Mouse (Mus musculus) liver, embryonic 11.5 days (tissue): ENCODE results near the gene Rad23b. TPM values are rescaled to one million over a fixed set of nuclear protein-coding genes. Genes with fewer than 3 reads are reported as not detected.

ENCODE experiments used
- ATAC-seq: fragments of 200-750 bp; cut with Nextera tagmentation; replicated peaks from 2 replicates; pipeline ENCODE4 v1.8.0; 2017; ENCODE audit warnings: moderate number of reproducible peaks, mild to moderate bottlenecking, moderate TSS enrichment, moderate library complexity; ENCODE audit not compliant: low FRiP score
- DNase-seq: peaks from one replicate; pipeline ENCODE4 v3.0.0-alpha.2; 2017; ENCODE audit warnings: low spot score
- H3K27ac ChIP-seq: fragments of 300-500 bp; sonication (generic); 2 replicates; pipeline ENCODE4 v1.5.1; 2014; ENCODE audit warnings: mild to moderate bottlenecking, low read depth, low read length, control low read depth
- H3K27me3 ChIP-seq: fragments of 300-500 bp; sonication (generic); replicated peaks from 2 replicates; pipeline ENCODE4 v1.6.1; 2014; ENCODE audit warnings: low read length, mixed read lengths; ENCODE audit not compliant: control insufficient read depth, insufficient read depth
- H3K36me3 ChIP-seq: fragments of 300-500 bp; sonication (generic); 2 replicates; pipeline ENCODE4 v1.6.1; 2014; ENCODE audit warnings: mild to moderate bottlenecking, low read length, moderate library complexity, mixed read lengths; ENCODE audit not compliant: control insufficient read depth, insufficient read depth
- H3K4me1 ChIP-seq: fragments of 300-500 bp; sonication (generic); replicated peaks from 2 replicates; pipeline ENCODE4 v1.6.1; 2014; ENCODE audit warnings: low read length, mixed read lengths; ENCODE audit not compliant: control insufficient read depth, insufficient read depth
- H3K4me2 ChIP-seq: fragments of 300-500 bp; sonication (generic); 2 replicates; pipeline ENCODE4 v1.6.1; 2014; ENCODE audit warnings: mild to moderate bottlenecking, control low read depth, moderate library complexity
- H3K4me3 ChIP-seq: fragments of 300-500 bp; sonication (generic); 2 replicates; pipeline ENCODE4 v1.5.1; 2014; ENCODE audit warnings: low read depth, low read length, control low read depth
- H3K9ac ChIP-seq: fragments of 300-500 bp; sonication (generic); 2 replicates; pipeline ENCODE4 v1.6.1; 2014; ENCODE audit warnings: low read depth, low read length, control low read depth
- H3K9me3 ChIP-seq: fragments of 300-500 bp; sonication (generic); 2 replicates; pipeline ENCODE4 v1.6.1; 2016; ENCODE audit warnings: low read length, inconsistent platforms, mixed read lengths; ENCODE audit not compliant: control insufficient read depth
- WGBS: fragments of 180-500 bp; shearing (Covaris S2); extraction: QIAGEN DNeasy Blood & Tissue Kit; methylation state at CpG from one replicate; pipeline ENCODE4 v1.1.7; 2014; 5-methylcytosine and 5-hydroxymethylcytosine counted together
- polyA plus RNA-seq: library from polyadenylated mRNA; unstranded; fragments of >200 nt; fragmentation: Nextera tagmentation; extraction: Ambion mirVana; gene quantifications from 2 replicates; pipeline ENCODE4 v1.2.1, GENCODE M21; 2014

Gene Rad23b
- polyA plus RNA-seq, 1 experiment from 2014 or later, result 67.9 TPM

DNA sequence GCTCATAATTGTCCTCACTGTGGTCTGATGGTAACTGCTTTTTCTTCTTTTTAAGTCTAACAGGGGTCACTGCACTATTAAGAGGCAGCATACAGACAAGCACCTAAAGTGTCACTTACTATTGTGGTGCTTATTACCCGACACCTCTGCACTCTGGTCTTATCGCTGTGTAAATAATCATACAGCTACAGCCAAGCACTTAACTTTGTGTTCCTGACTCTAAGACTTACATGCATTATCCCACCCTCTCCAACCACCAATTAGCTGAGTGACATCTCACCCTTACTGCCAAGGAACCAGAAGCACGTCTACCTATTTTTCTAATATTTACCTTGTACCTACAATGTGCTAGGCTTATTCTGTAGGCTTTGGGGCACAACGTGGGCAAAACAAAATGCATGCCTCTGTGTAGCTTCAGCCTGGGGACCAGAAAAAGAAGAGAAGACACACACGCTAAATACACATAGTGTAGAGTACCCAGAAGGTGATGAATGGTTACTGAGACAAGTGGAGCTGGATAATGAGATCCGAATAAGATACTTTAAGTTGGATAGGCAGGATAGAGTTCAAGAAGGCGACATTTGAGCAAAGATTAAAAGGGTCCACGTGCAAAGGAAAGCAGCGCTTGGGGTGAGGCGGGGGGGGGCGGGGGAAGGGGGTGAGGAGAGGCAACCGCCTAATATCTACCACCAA lies 938 bp upstream of the Rad23b start:
- H3K9me3 ChIP-seq, result no peaks in the 10 kb centered on the region
- 0 out of 2 replicates have a peak, but pooled peaks cover 2% of the 10 kb centered on the region for H3K36me3 ChIP-seq
- H3K27me3 ChIP-seq, result no peaks in the 10 kb centered on the region
- peak overlapping the region; percentile 67 for H3K9ac ChIP-seq
- peak overlapping the region; percentile 89 for H3K27ac ChIP-seq
- H3K4me3 ChIP-seq, result peak overlapping the region; percentile 82
- H3K4me1 ChIP-seq, result peaks cover 23% of the 10 kb centered on the region
- no peak; the same call in 1 of the 2 replicates for ATAC-seq
- H3K4me2 ChIP-seq, result peak overlapping the region; percentile 81
- WGBS, result 10% methylated on average over 11 of the region's 12 CpGs
- no peak for DNase-seq

DNA sequence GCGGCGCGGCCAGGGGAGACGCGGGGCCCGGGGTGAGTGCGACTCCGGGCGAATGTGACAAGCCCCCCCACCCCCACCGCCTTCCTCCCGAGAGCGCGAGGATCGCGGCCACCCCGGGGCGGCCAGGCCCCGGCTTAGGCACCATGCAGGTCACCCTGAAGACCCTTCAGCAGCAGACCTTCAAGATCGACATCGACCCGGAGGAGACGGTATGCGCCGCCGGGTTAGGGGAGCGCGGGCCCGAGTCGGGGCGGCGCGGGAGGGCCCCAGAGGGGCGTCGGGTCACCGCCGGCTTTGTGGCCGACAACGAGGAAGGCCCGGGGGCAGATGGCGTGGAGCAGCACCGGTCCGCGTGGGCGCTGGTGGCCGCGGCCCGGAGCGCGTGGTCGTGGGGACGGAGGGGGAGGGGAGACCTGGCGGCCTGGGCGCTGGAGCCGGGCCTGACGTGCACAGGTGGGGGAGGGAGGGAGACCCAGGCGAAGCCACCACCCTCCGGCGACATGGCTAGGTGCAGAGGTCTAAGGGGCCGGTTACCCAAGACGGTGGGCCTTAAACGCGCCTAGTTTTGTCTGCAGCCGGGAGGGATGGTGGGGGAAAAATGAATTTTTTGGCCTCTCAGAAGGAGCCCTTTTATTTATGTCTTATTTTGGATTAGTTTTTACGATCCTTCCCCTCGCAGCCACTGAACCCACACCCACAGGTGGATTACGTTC lies 532 bp downstream of the Rad23b start:
- peak overlapping the region; percentile 82 for H3K4me3 ChIP-seq
- H3K9ac ChIP-seq, result peak overlapping the region; percentile 99
- DNase-seq (peak; percentile 70), ATAC-seq (peak; percentile 37)
- peak overlapping the region; percentile 94 for H3K27ac ChIP-seq
- peak overlapping the region; percentile 74 for H3K4me2 ChIP-seq
- H3K27me3 ChIP-seq, result no peaks in the 10 kb centered on the region
- peaks cover 26% of the 10 kb centered on the region for H3K4me1 ChIP-seq
- 0 out of 2 replicates have a peak, but pooled peaks cover 2% of the 10 kb centered on the region for H3K36me3 ChIP-seq
- WGBS, result under 1% methylated on average over 61 of the region's 66 CpGs
- H3K9me3 ChIP-seq, result no peaks in the 10 kb centered on the region

DNA sequence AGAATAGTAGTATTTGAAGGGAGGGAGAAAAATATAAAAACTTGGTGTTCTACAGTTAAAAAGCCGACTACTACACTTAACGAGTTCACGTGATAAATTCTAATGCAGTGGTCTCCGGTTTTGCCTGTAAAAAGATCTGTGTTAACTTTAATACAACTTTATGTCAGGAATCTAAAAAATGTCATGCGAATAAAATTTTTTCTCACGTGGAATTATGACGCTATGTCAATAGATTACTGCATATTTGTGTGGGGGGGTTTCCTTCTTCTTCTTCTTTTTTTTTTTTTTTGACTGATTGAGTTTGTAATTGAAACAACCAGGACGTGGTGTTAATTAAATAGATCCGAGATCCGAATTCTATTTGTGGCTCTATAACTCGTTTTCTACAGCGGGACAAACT lies 1.2 kb downstream of the Rad23b start:
- Histone ChIP-seq H3K4me3 (peak overlapping the region; percentile 82), H3K27me3 (no peaks in the 10 kb centered on the region), H3K9me3 (no peaks in the 10 kb centered on the region), H3K36me3 (peaks cover 5% of the 10 kb centered on the region; the same call in 1 of the 2 replicates), H3K4me1 (peaks cover 26% of the 10 kb centered on the region), H3K4me2 (peak overlapping the region; percentile 74), H3K27ac (no peak overlapping the region; the same call in 1 of the 2 replicates), H3K9ac (peak overlapping the region; percentile 99)
- no peak for ATAC-seq
- 9% methylated on average over 12 of the region's 12 CpGs for WGBS
- no peak for DNase-seq

DNA sequence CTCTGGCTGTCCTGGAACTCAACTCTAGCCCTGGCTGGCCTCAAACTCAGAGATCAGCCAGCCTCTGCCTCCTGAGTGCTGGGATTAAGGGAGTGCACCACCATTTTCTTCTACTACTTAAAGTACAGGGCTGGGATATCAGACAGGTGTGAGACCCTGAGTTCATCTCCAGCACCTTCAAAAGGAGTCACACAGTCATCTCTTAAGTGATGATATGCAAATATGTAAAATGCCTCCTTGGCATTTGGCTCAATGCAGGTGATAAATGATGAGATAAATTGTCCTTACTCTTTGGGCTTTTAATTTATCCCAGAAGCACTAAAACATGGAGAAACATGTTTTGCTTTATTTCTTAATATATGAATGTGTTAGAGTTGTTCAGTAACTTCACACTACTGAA lies 2.0 kb downstream of the Rad23b start:
- Histone ChIP-seq H3K9ac (0 out of 2 replicates have a peak overlapping the region, but pooled peaks have one; percentile 20), H3K27ac (no peak overlapping the region), H3K27me3 (no peaks in the 10 kb centered on the region), H3K4me3 (peak overlapping the region; percentile 27), H3K4me2 (peak overlapping the region; percentile 74), H3K4me1 (peaks cover 26% of the 10 kb centered on the region), H3K36me3 (peaks cover 8% of the 10 kb centered on the region; the same call in 1 of the 2 replicates), H3K9me3 (no peaks in the 10 kb centered on the region)
- no peak for ATAC-seq
- no peak for DNase-seq

DNA sequence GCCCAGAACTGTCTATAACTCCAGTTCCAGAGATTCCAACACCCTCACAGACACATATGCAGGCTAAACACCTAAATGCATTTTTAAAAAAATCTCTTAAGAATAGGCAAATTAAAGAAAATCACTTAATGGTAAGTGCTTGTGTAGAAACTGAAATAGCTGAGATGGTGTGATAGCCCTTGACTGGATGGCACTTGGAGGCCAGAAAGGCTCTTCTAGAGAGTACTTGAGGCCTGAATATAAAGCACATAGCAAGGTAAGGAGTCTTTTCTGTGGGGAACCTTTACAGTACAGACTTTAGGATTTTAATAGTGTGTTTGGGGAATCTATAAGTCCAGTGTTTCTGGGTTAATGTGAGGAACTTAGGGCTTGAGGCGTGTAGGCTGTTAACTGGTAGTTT lies 4.2 kb downstream of the Rad23b start:
- Histone ChIP-seq H3K36me3 (peaks cover 8% of the 10 kb centered on the region; the same call in 1 of the 2 replicates), H3K4me2 (no peak overlapping the region), H3K9me3 (no peaks in the 10 kb centered on the region), H3K4me1 (peaks cover 17% of the 10 kb centered on the region), H3K27me3 (no peaks in the 10 kb centered on the region), H3K27ac (no peak overlapping the region), H3K4me3 (no peak overlapping the region), H3K9ac (no peak overlapping the region)
- 88% methylated on average over 1 of the region's 1 CpGs for WGBS
- ATAC-seq (no peak), DNase-seq (no peak)

DNA sequence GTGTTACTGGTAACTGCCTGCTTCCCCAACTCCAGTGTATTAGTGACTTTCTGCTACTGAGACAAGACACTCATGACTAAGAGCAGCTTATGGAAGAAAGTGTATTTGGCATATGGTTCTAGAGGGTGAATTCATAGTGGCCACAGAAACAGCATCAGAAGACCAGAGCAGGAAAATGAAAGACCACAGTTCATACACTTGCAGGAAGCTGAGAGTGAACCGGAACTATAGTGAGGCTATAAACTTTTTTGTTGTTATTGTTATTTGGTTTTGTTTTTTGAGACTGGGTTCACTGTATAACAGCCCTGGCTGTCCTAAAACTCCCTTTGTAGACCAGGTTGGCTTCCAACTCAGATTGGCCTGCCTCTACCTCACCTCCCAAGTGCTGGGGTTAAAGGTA lies 6.0 kb downstream of the Rad23b start:
- Histone ChIP-seq H3K9me3 (no peaks in the 10 kb centered on the region), H3K27ac (no peak overlapping the region), H3K9ac (no peak overlapping the region), H3K36me3 (peaks cover 12% of the 10 kb centered on the region; the same call in 1 of the 2 replicates), H3K4me3 (no peak overlapping the region), H3K4me1 (peaks cover 17% of the 10 kb centered on the region), H3K4me2 (no peak overlapping the region), H3K27me3 (no peaks in the 10 kb centered on the region)
- DNase-seq, result no peak
- ATAC-seq, result no peak
- 79% methylated on average over 1 of the region's 1 CpGs for WGBS

DNA sequence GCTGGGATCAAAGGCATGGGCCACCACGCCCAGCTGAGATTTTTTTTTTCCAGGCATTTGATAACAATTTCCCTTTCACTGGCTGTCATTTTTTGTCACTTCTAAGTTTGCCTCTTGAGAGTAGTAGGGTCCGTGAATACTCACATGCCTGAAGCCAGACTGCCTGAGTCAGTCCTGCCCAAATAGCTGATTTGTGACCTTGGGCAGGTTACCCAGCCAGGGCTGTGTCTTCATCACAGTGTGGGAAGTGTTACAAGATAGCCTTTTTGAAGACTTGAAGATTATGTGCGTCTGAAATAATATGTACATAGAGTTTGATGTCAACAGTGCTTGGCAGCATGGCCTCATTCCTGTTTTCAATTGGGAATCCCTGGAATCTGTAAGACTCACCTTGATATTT lies 6.9 kb downstream of the Rad23b start:
- no peak overlapping the region for H3K9ac ChIP-seq
- no peak overlapping the region for H3K4me2 ChIP-seq
- ATAC-seq (no peak), DNase-seq (no peak)
- H3K36me3 ChIP-seq, result peaks cover 12% of the 10 kb centered on the region; the same call in 1 of the 2 replicates
- no peaks in the 10 kb centered on the region for H3K27me3 ChIP-seq
- no peak overlapping the region for H3K4me3 ChIP-seq
- H3K4me1 ChIP-seq, result peaks cover 16% of the 10 kb centered on the region
- no peaks in the 10 kb centered on the region for H3K9me3 ChIP-seq
- 83% methylated on average over 3 of the region's 3 CpGs for WGBS
- H3K27ac ChIP-seq, result no peak overlapping the region

DNA sequence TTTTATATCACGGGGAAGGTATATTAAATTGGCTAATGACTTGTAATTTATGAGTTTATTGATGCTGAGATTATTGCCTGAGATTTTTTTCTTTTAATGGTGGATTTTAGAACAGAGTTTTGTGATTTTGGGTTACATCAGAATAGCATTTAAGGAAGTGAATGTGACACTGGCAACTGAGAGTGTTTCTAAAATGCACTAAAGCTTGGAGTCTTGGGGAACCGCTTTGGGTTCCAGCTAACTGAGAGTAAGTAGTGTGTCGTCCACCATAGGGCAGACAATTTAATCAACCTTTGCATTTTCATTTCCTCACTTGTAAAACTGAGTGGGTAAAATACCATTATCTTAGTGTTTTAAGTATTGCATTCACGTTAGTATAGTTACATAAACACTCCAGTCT lies 14.0 kb downstream of the Rad23b start:
- WGBS, result 96% methylated on average over 4 of the region's 4 CpGs

More for the DNA sequence above, 14.0 kb downstream of the Rad23b start:
- H3K4me1 ChIP-seq, result 0 out of 2 replicates have a peak, but pooled peaks cover 3% of the 10 kb centered on the region
- DNase-seq (no peak), ATAC-seq (no peak)
- no peak overlapping the region for H3K4me2 ChIP-seq
- no peaks in the 10 kb centered on the region for H3K27me3 ChIP-seq
- H3K36me3 ChIP-seq, result peaks cover 6% of the 10 kb centered on the region; the same call in 1 of the 2 replicates
- no peak overlapping the region for H3K9ac ChIP-seq
- no peak overlapping the region for H3K27ac ChIP-seq
- H3K4me3 ChIP-seq, result no peak overlapping the region
- H3K9me3 ChIP-seq, result no peaks in the 10 kb centered on the region
